In the genomic region with DNA sequence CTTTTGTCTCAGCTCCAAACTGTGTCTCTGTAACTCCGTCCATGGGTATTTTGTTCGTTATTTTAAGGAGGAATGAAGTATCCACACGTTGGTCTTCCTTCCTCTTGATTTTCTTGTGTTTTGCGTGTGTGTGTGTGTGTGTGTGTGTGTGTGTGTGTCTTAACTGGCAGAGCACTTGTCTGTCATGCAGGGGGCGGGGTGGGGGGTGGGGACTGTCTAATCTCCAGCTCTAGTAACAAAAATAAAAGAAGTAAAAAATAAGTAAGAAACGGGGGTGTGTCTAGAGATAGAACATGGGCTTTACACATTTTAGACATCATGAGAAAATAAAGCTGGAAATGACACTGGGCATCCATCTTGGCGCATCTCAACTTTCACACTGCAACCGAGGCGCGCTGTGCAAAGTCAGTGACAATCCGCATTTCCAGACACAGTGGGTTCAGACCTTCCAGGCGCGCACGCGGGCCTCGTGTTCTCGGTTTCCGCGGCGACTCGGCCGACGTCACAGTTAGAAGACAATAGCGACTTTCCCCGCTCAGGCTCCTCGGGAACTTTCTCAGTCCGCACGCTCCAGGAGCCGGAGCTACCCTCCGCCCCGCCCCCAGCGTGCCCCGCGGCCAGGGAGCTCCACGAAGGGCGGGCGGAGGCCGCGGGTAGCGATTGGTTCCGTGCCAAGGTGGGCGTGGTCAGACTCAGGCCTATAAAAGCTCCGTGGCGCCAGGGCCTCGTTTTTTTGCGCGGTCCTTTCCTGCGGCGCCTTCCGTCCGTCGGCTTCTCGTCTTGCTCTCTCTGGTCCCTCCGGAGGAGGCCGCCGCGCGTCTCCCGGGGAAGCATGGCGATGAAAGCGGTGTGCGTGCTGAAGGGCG, we compare ENCODE assay signal across 7 mouse cellular contexts. TPM values are rescaled to one million over a fixed set of nuclear protein-coding genes. Genes with fewer than 3 reads are reported as not detected.
A peak's percentile ranks its signal among the peaks of the same experiment; 100 is the strongest.
DNase-seq lines count a peak whose midpoint lies in the region; ATAC-seq and TF ChIP-seq lines count a peak whose summit lies in the region.

Sod1 (plus strand) TSS at position 729 of the 866 bp plus-strand sequence.

- H3K36me3 ChIP-seq in intestine, postnatal 0 days (ENCODE audit: control insufficient read depth, insufficient read depth): peaks cover 10% of the 10 kb centered on the region
- peaks cover 21% of the 10 kb centered on the region for H3K36me3 ChIP-seq in midbrain, embryonic 12.5 days
- peaks cover 15% of the 10 kb centered on the region for H3K36me3 ChIP-seq in small intestine, adult 2 months (ENCODE audit: control insufficient read depth, insufficient read depth, low read length)

- WGBS in intestine, postnatal 0 days: 2% methylated on average over 63 of the region's 63 CpGs
- WGBS in midbrain, embryonic 12.5 days: 2% methylated on average over 63 of the region's 63 CpGs
- 4% methylated on average over 63 of the region's 63 CpGs for WGBS in small intestine, adult 2 months

- peak within 1 kb of the TSS; percentile 69 for H3K4me2 ChIP-seq in intestine, postnatal 0 days (replicated peaks; ENCODE audit: low read depth)
- H3K4me2 ChIP-seq in midbrain, embryonic 12.5 days (replicated peaks): peak within 1 kb of the TSS; percentile 59

- peak within 1 kb of the TSS; percentile 91 for H3K9ac ChIP-seq in intestine, postnatal 0 days (ENCODE audit: low read depth, low read length)
- H3K9ac ChIP-seq in midbrain, embryonic 12.5 days (replicated peaks): peak within 1 kb of the TSS; percentile 91

- H3K4me1 ChIP-seq in intestine, postnatal 0 days (replicated peaks; ENCODE audit: control insufficient read depth, insufficient read depth, low read length): peaks cover 12% of the 10 kb centered on the region
- H3K4me1 ChIP-seq in midbrain, embryonic 12.5 days: peaks cover 19% of the 10 kb centered on the region
- peaks cover 15% of the 10 kb centered on the region; the same call in 1 of the 2 replicates for H3K4me1 ChIP-seq in small intestine, adult 2 months (ENCODE audit: control insufficient read depth, insufficient read depth, insufficient read length, low read length)

- peak; percentile 96 for TF ChIP-seq POLR2A in small intestine, adult 2 months (IDR thresholded peaks at IDR 0.05; ENCODE audit: low read depth, low read length)

- peak within 1 kb of the TSS; percentile 92 for H3K27ac ChIP-seq in intestine, postnatal 0 days (ENCODE audit: low read depth, low read length)
- H3K27ac ChIP-seq in midbrain, embryonic 12.5 days (replicated peaks): peak within 1 kb of the TSS; percentile 89
- H3K27ac ChIP-seq in small intestine, adult 2 months (ENCODE audit: insufficient read depth, low read depth, low read length): peak within 1 kb of the TSS; percentile 63

- DNase-seq in adrenal gland, adult 8-10 months: peak; percentile 91
- DNase-seq in embryo, embryonic 9.5 days (ENCODE audit: extremely low spot score): peak; percentile 98
- DNase-seq in gonadal fat pad, adult 2 months (ENCODE audit: low read depth): no peak
- DNase-seq in left cerebral cortex, postnatal 4 days: peak; percentile 94

- no peaks in the 10 kb centered on the region for H3K27me3 ChIP-seq in intestine, postnatal 0 days (replicated peaks; ENCODE audit: control insufficient read depth, insufficient read depth, low read length)
- H3K27me3 ChIP-seq in midbrain, embryonic 12.5 days: peaks cover 3% of the 10 kb centered on the region; the same call in 1 of the 2 replicates
- H3K27me3 ChIP-seq in small intestine, adult 2 months (ENCODE audit: control insufficient read depth, insufficient read depth, low read length): no peaks in the 10 kb centered on the region

- intact Hi-C loops in left cerebral cortex, postnatal 4 days (cut with DNase I): no loop called here

- H3K9me3 ChIP-seq in intestine, postnatal 0 days (ENCODE audit: control insufficient read depth): no peaks in the 10 kb centered on the region
- H3K9me3 ChIP-seq in midbrain, embryonic 12.5 days: no peaks in the 10 kb centered on the region

- ATAC-seq in intestine, postnatal 0 days: peak; percentile 92
- peak; percentile 98 for ATAC-seq in midbrain, embryonic 12.5 days (ENCODE audit: low FRiP score, low read depth)

- no peak for TF ChIP-seq CTCF in intestine, postnatal 0 days (IDR thresholded peaks at IDR 0.05; ENCODE audit: low read depth)
- TF ChIP-seq CTCF in small intestine, adult 2 months (IDR thresholded peaks at IDR 0.05; ENCODE audit: extremely low read depth, insufficient read length, insufficient replicate concordance, low read depth, low read length): no peak

- H3K4me3 ChIP-seq in intestine, postnatal 0 days (ENCODE audit: low read depth, low read length): peak within 1 kb of the TSS; percentile 94
- peak within 1 kb of the TSS; percentile 82 for H3K4me3 ChIP-seq in midbrain, embryonic 12.5 days
- H3K4me3 ChIP-seq in small intestine, adult 2 months (ENCODE audit: low read depth, low read length): peak within 1 kb of the TSS; percentile 80

RNA-seq across cellular contexts. Expression of gene Sod1, which starts in this region (rescaled TPM):
- total RNA-seq in adrenal gland, adult 8-10 months (2022): 1,000 to 10,000 TPM; 1,130 to 1,752 (median 1,322) TPM
- 687 and 749 TPM in 2 replicates for polyA plus RNA-seq in gonadal fat pad, adult 2 months (2012; rRNA removed)
- 1,874 and 1,904 TPM in 2 replicates for polyA plus RNA-seq in intestine, postnatal 0 days (2015; fragmentation: Nextera tagmentation; extraction: Ambion mirVana)
- total RNA-seq in left cerebral cortex, postnatal 4 days (2021): 100 to 1,000 TPM; 360 to 383 TPM
- polyA plus RNA-seq in midbrain, embryonic 12.5 days (2016; fragmentation: Nextera tagmentation; extraction: Ambion mirVana): 759 and 804 TPM in 2 replicates
- 247 and 406 TPM in 2 replicates for polyA plus RNA-seq in small intestine, adult 2 months (2012; rRNA removed)
